Mouse (Mus musculus): ENCODE measurements around the gene Sirpa. TPM values are rescaled to one million over a fixed set of nuclear protein-coding genes. Genes with fewer than 3 reads are reported as not detected.

Gene Sirpa
- total RNA-seq, 2 experiments from 2014 or later, result 22.9 to 28.6 TPM

Other genes starting within 250 kb of the Sirpa start
- under 1 TPM; 0.25 to 0.34 TPM for gene Il1b, start 221.7 kb upstream of the Sirpa start, total RNA-seq (2021)
- not detected for gene F830045P16Rik, start 56.2 kb upstream of the Sirpa start, total RNA-seq (2021)
- gene Pdyn, start 107.0 kb downstream of the Sirpa start, total RNA-seq (2021), result not detected
- gene Stk35, start 207.7 kb downstream of the Sirpa start, total RNA-seq (2021), result 10 to 100 TPM; 16.6 to 17.3 TPM

Measured in heart, postnatal 10 days (tissue).